Mouse (Mus musculus) forebrain, embryonic 14.5 days (tissue): ENCODE data around the gene Acsl5. TPM values are rescaled to one million over a fixed set of nuclear protein-coding genes. Genes with fewer than 3 reads are reported as not detected.

Experiments
- ATAC-seq: fragments of 200-750 bp; cut with Nextera tagmentation; 2 replicates; pipeline ENCODE4 v1.8.0; 2017; ENCODE audit warnings: mild to moderate bottlenecking, moderate library complexity
- DNase-seq: peaks from one replicate; pipeline ENCODE4 v3.0.0-alpha.2; 2015; ENCODE audit warnings: low spot score
- H3K27ac ChIP-seq: fragments of 300-500 bp; sonication (generic); 2 replicates; pipeline ENCODE4 v1.5.1; 2014; ENCODE audit warnings: low read depth, mild to moderate bottlenecking, control low read depth, low read length, moderate library complexity
- H3K27me3 ChIP-seq: fragments of 300-500 bp; sonication (generic); replicated peaks from 2 replicates; pipeline ENCODE4 v1.6.1; 2014; ENCODE audit warnings: low read length, control low read depth, mixed read lengths; ENCODE audit not compliant: control insufficient read depth, insufficient read depth
- H3K36me3 ChIP-seq: fragments of 300-500 bp; sonication (generic); 2 replicates; pipeline ENCODE4 v1.6.1; 2014; ENCODE audit warnings: low read length, control low read depth; ENCODE audit not compliant: control insufficient read depth, insufficient read depth
- H3K4me1 ChIP-seq: fragments of 300-500 bp; sonication (generic); 2 replicates; pipeline ENCODE4 v1.6.1; 2014; ENCODE audit warnings: antibody characterized with exemption, low read length, control low read depth; ENCODE audit not compliant: control insufficient read depth, insufficient read depth
- H3K4me2 ChIP-seq: fragments of 300-500 bp; sonication (generic); 2 replicates; pipeline ENCODE4 v1.6.1; 2014; ENCODE audit warnings: mild to moderate bottlenecking, control low read depth, low read length
- H3K4me3 ChIP-seq: fragments of 300-500 bp; sonication (generic); 2 replicates; pipeline ENCODE4 v1.5.1; 2014; ENCODE audit warnings: low read depth, low read length, control low read depth
- H3K9ac ChIP-seq: fragments of 300-500 bp; sonication (generic); 2 replicates; pipeline ENCODE4 v1.6.1; 2014; ENCODE audit warnings: mild to moderate bottlenecking, low read length, control low read depth, moderate library complexity
- H3K9me3 ChIP-seq: fragments of 300-500 bp; sonication (generic); replicated peaks from 2 replicates; pipeline ENCODE4 v1.6.1; 2016; ENCODE audit warnings: low read length, control low read depth, mixed read lengths; ENCODE audit not compliant: control insufficient read depth
- WGBS: fragments of 180-500 bp; shearing (Covaris S2); extraction: QIAGEN DNeasy Blood & Tissue Kit; methylation state at CpG from one replicate; pipeline ENCODE4 v1.1.7; 2014; 5-methylcytosine and 5-hydroxymethylcytosine counted together
- polyA plus RNA-seq: library from polyadenylated mRNA; unstranded; fragments of >200 nt; fragmentation: Nextera tagmentation; extraction: Ambion mirVana; gene quantifications from 2 replicates; pipeline ENCODE4 v1.2.1, GENCODE M21; 2014

Acsl5 gene
- polyA plus RNA-seq, 1 experiment from 2014 or later = 7.7 TPM

GRCm38 (mm10) chr19:55319521-55319920, 67.8 kb downstream of the Acsl5 start:
- DNase-seq (no peak), ATAC-seq (no peak)
- Histone ChIP-seq H3K9ac (no peak overlapping the region), H3K9me3 (no peaks in the 10 kb centered on the region), H3K36me3 (peaks cover 17% of the 10 kb centered on the region), H3K27ac (no peak overlapping the region), H3K4me2 (no peak overlapping the region), H3K4me1 (peaks cover 9% of the 10 kb centered on the region), H3K27me3 (no peaks in the 10 kb centered on the region), H3K4me3 (no peak overlapping the region)
- 69% methylated on average over 5 of the region's 5 CpGs for WGBS

- Histone ChIP-seq H3K4me2 (no peak overlapping the region), H3K4me3 (no peak overlapping the region), H3K36me3 (peaks cover 18% of the 10 kb centered on the region), H3K27me3 (no peaks in the 10 kb centered on the region), H3K9me3 (no peaks in the 10 kb centered on the region), H3K27ac (no peak overlapping the region), H3K4me1 (no peaks in the 10 kb centered on the region; the same call in 1 of the 2 replicates), H3K9ac (no peak overlapping the region)
- no peak for ATAC-seq
- DNase-seq = no peak
- WGBS = 94% methylated on average over 8 of the region's 8 CpGs
Measured at GRCm38 (mm10) chr19:55322604-55323003, 70.9 kb downstream of the Acsl5 start.

- no peak overlapping the region for H3K9ac ChIP-seq
- no peak overlapping the region for H3K27ac ChIP-seq
- no peaks in the 10 kb centered on the region for H3K4me1 ChIP-seq
- DNase-seq (no peak), ATAC-seq (no peak)
- H3K27me3 ChIP-seq = no peaks in the 10 kb centered on the region
- H3K36me3 ChIP-seq = peaks cover 43% of the 10 kb centered on the region
- no peak overlapping the region for H3K4me2 ChIP-seq
- H3K9me3 ChIP-seq = no peaks in the 10 kb centered on the region
- H3K4me3 ChIP-seq = no peak overlapping the region
- WGBS = 88% methylated on average over 4 of the region's 4 CpGs
Measured at GRCm38 (mm10) chr19:55327510-55327909, 75.8 kb downstream of the Acsl5 start.

GRCm38 (mm10) chr19:55331776-55332175, 80.0 kb downstream of the Acsl5 start:
- Histone ChIP-seq H3K9me3 (no peaks in the 10 kb centered on the region), H3K4me3 (no peak overlapping the region), H3K27ac (no peak overlapping the region), H3K4me1 (no peaks in the 10 kb centered on the region), H3K9ac (no peak overlapping the region), H3K4me2 (no peak overlapping the region), H3K36me3 (peaks cover 26% of the 10 kb centered on the region; the same call in 1 of the 2 replicates), H3K27me3 (0 out of 2 replicates have a peak, but pooled peaks cover 3% of the 10 kb centered on the region)
- DNase-seq (no peak), ATAC-seq (no peak)
- WGBS = 93% methylated on average over 5 of the region's 5 CpGs

GRCm38 (mm10) chr19:55332641-55333268, 81.0 kb downstream of the Acsl5 start:
- peak; percentile 87 for DNase-seq
- H3K27me3 ChIP-seq = 0 out of 2 replicates have a peak, but pooled peaks cover 3% of the 10 kb centered on the region
- peak; percentile 90 for ATAC-seq
- no peak overlapping the region for H3K9ac ChIP-seq
- H3K36me3 ChIP-seq = peaks cover 25% of the 10 kb centered on the region; the same call in 1 of the 2 replicates
- 91% methylated on average over 8 of the region's 8 CpGs for WGBS
- no peak overlapping the region for H3K27ac ChIP-seq
- H3K4me3 ChIP-seq = no peak overlapping the region
- no peaks in the 10 kb centered on the region for H3K9me3 ChIP-seq
- H3K4me1 ChIP-seq = no peaks in the 10 kb centered on the region
- no peak overlapping the region for H3K4me2 ChIP-seq

GRCm38 (mm10) chr19:55335881-55336280, 84.1 kb downstream of the Acsl5 start:
- H3K36me3 ChIP-seq = 0 out of 2 replicates have a peak, but pooled peaks cover 5% of the 10 kb centered on the region
- no peaks in the 10 kb centered on the region for H3K9me3 ChIP-seq
- H3K27ac ChIP-seq = no peak overlapping the region
- WGBS = 88% methylated on average over 1 of the region's 1 CpGs
- no peak overlapping the region for H3K4me2 ChIP-seq
- no peaks in the 10 kb centered on the region for H3K4me1 ChIP-seq
- DNase-seq (peak; percentile 75), ATAC-seq (no peak)
- H3K4me3 ChIP-seq = no peak overlapping the region
- H3K9ac ChIP-seq = no peak overlapping the region
- H3K27me3 ChIP-seq = 0 out of 2 replicates have a peak, but pooled peaks cover 3% of the 10 kb centered on the region

- no peaks in the 10 kb centered on the region for H3K4me1 ChIP-seq
- no peak; the same call in 1 of the 2 replicates for ATAC-seq
- no peak for DNase-seq
- no peaks in the 10 kb centered on the region for H3K9me3 ChIP-seq
- 88% methylated on average over 12 of the region's 12 CpGs for WGBS
- H3K36me3 ChIP-seq = 0 out of 2 replicates have a peak, but pooled peaks cover 2% of the 10 kb centered on the region
- H3K4me2 ChIP-seq = no peak overlapping the region
- no peak overlapping the region for H3K9ac ChIP-seq
- no peak overlapping the region for H3K27ac ChIP-seq
- H3K27me3 ChIP-seq = 0 out of 2 replicates have a peak, but pooled peaks cover 3% of the 10 kb centered on the region
- no peak overlapping the region for H3K4me3 ChIP-seq
Measured at GRCm38 (mm10) chr19:55336441-55336840, 84.7 kb downstream of the Acsl5 start.

GRCm38 (mm10) chr19:55337066-55337465, 85.3 kb downstream of the Acsl5 start:
- ATAC-seq (no peak), DNase-seq (no peak)
- Histone ChIP-seq H3K36me3 (0 out of 2 replicates have a peak, but pooled peaks cover under 1% of the 10 kb centered on the region), H3K27ac (no peak overlapping the region), H3K9me3 (no peaks in the 10 kb centered on the region), H3K4me3 (no peak overlapping the region), H3K27me3 (0 out of 2 replicates have a peak, but pooled peaks cover 3% of the 10 kb centered on the region), H3K4me1 (no peaks in the 10 kb centered on the region), H3K4me2 (no peak overlapping the region), H3K9ac (no peak overlapping the region)
- 77% methylated on average over 9 of the region's 9 CpGs for WGBS

- Histone ChIP-seq H3K27ac (no peak overlapping the region), H3K4me1 (no peaks in the 10 kb centered on the region), H3K27me3 (0 out of 2 replicates have a peak, but pooled peaks cover 3% of the 10 kb centered on the region), H3K4me2 (no peak overlapping the region), H3K4me3 (no peak overlapping the region), H3K9me3 (no peaks in the 10 kb centered on the region), H3K9ac (no peak overlapping the region), H3K36me3 (0 out of 2 replicates have a peak, but pooled peaks cover 3% of the 10 kb centered on the region)
- WGBS = 90% methylated on average over 10 of the region's 10 CpGs
- no peak for DNase-seq
- no peak for ATAC-seq
Measured at GRCm38 (mm10) chr19:55337664-55338063, 85.9 kb downstream of the Acsl5 start.
